Mouse (Mus musculus): ENCODE results near the gene Klf5. TPM values are rescaled to one million over a fixed set of nuclear protein-coding genes. Genes with fewer than 3 reads are reported as not detected.

The Klf5 gene
- total RNA-seq (2021): 1 to 10 TPM; 3.9 to 5.9 TPM
- long read RNA-seq, experiment 1, transcript Klf5-201 (4 exons, 3,352 nt): major isoform, 9 of 9 reads
- long read RNA-seq, experiment 1, partial matches to known transcripts: 0 of 9 reads
- long read RNA-seq, experiment 1, other reads (novel, unspliced or antisense): 0 of 9 reads
- long read RNA-seq, experiment 2, transcript Klf5-201 (4 exons, 3,352 nt): major isoform, 10 of 10 reads
- long read RNA-seq, experiment 2, partial matches to known transcripts: 0 of 10 reads
- long read RNA-seq, experiment 2, other reads (novel, unspliced or antisense): 0 of 10 reads

- DNase-seq (ENCODE audit: low spot score): peak; percentile 96
Observed at GRCm38 (mm10) chr14:99298385-99299021, at the start of gene Klf5. TSS of gene Klf5 (plus strand) at chr14:99298691.

- no peak for DNase-seq (ENCODE audit: low spot score)
Observed at GRCm38 (mm10) chr14:99262026-99262425, 36.5 kb upstream of the Klf5 start.

GRCm38 (mm10) chr14:99263816-99264215, 34.7 kb upstream of the Klf5 start:
- no peak for DNase-seq (ENCODE audit: low spot score)

- no peak for DNase-seq (ENCODE audit: low spot score)
Observed at GRCm38 (mm10) chr14:99265791-99266190, 32.7 kb upstream of the Klf5 start.

GRCm38 (mm10) chr14:99266749-99267148, 31.7 kb upstream of the Klf5 start:
- no peak for DNase-seq (ENCODE audit: low spot score)

GRCm38 (mm10) chr14:99274056-99274455, 24.4 kb upstream of the Klf5 start:
- DNase-seq (ENCODE audit: low spot score): no peak

GRCm38 (mm10) chr14:99275827-99276226, 22.7 kb upstream of the Klf5 start:
- DNase-seq (ENCODE audit: low spot score): no peak

- no peak for DNase-seq (ENCODE audit: low spot score)
Observed at GRCm38 (mm10) chr14:99278312-99278711, 20.2 kb upstream of the Klf5 start.

GRCm38 (mm10) chr14:99278763-99279486, 19.6 kb upstream of the Klf5 start:
- DNase-seq (ENCODE audit: low spot score): no peak

GRCm38 (mm10) chr14:99280399-99280798, 18.1 kb upstream of the Klf5 start:
- DNase-seq (ENCODE audit: low spot score): no peak

- no peak for DNase-seq (ENCODE audit: low spot score)
Observed at GRCm38 (mm10) chr14:99280825-99281433, 17.6 kb upstream of the Klf5 start.

- no peak for DNase-seq (ENCODE audit: low spot score)
Observed at GRCm38 (mm10) chr14:99285486-99285885, 13.0 kb upstream of the Klf5 start.

- DNase-seq (ENCODE audit: low spot score): no peak
Observed at GRCm38 (mm10) chr14:99292176-99292575, 6.3 kb upstream of the Klf5 start.

GRCm38 (mm10) chr14:99294424-99294823, 4.1 kb upstream of the Klf5 start:
- no peak for DNase-seq (ENCODE audit: low spot score)

- no peak for DNase-seq (ENCODE audit: low spot score)
Observed at GRCm38 (mm10) chr14:99295606-99296341, 2.7 kb upstream of the Klf5 start.

- DNase-seq (ENCODE audit: low spot score): peak; percentile 58
Observed at GRCm38 (mm10) chr14:99299022-99299481, 561 bp downstream of the Klf5 start.

GRCm38 (mm10) chr14:99299701-99300191, 1.3 kb downstream of the Klf5 start:
- no peak for DNase-seq (ENCODE audit: low spot score)

GRCm38 (mm10) chr14:99301472-99301871, 3.0 kb downstream of the Klf5 start:
- no peak for DNase-seq (ENCODE audit: low spot score)

GRCm38 (mm10) chr14:99304387-99304786, 5.9 kb downstream of the Klf5 start:
- DNase-seq (ENCODE audit: low spot score): no peak

GRCm38 (mm10) chr14:99304997-99305792, 6.7 kb downstream of the Klf5 start:
- DNase-seq (ENCODE audit: low spot score): no peak

Data from gastrocnemius, adult 18-20 months (tissue).